Mouse (Mus musculus) hindbrain, embryonic 10.5 days (tissue): ENCODE measurements at regions not wholly inside any gene's neighbourhood (a gene's known extent, or its start where the extent isn't known, plus 50 kb on each side); places are given as distances from the start of the nearest gene placed in this dataset.

ENCODE experiments used
- DNase-seq: peaks from one replicate; pipeline ENCODE4 v3.0.0-alpha.2; 2017; ENCODE audit warnings: low spot score
- H3K27ac ChIP-seq: fragments of 300-500 bp; sonication (generic); 2 replicates; pipeline ENCODE4 v1.5.1; 2016; ENCODE audit warnings: mild to moderate bottlenecking, moderate library complexity
- H3K27me3 ChIP-seq: fragments of 300-500 bp; sonication (generic); 2 replicates; pipeline ENCODE4 v1.6.1; 2016; ENCODE audit warnings: mild to moderate bottlenecking; ENCODE audit not compliant: poor library complexity, insufficient read depth, severe bottlenecking
- H3K36me3 ChIP-seq: fragments of 300-500 bp; sonication (generic); 2 replicates; pipeline ENCODE4 v1.6.1; 2016; ENCODE audit warnings: mild to moderate bottlenecking, moderate library complexity
- H3K4me1 ChIP-seq: fragments of 300-500 bp; sonication (generic); replicated peaks from 2 replicates; pipeline ENCODE4 v1.6.1; 2016; ENCODE audit warnings: mild to moderate bottlenecking
- H3K4me3 ChIP-seq: fragments of 300-500 bp; sonication (generic); 2 replicates; pipeline ENCODE4 v1.5.1; 2016; ENCODE audit warnings: mild to moderate bottlenecking, moderate library complexity
- H3K9me3 ChIP-seq: fragments of 300-500 bp; sonication (generic); 2 replicates; pipeline ENCODE4 v1.6.1; 2016; ENCODE audit warnings: mild to moderate bottlenecking, moderate library complexity
- WGBS: fragments of 180-500 bp; shearing (Covaris S2); methylation state at CpG from one replicate; pipeline ENCODE4 v1.1.7; 2016; 5-methylcytosine and 5-hydroxymethylcytosine counted together

GRCm38 (mm10) chr14:68218471-68218870 lies 1075.6 kb downstream of the Synb start:
- WGBS = 78% methylated on average over 4 of the region's 4 CpGs

GRCm38 (mm10) chr14:68217986-68218385 lies 1076.1 kb downstream of the Synb start:
- Histone ChIP-seq H3K27me3 (no peaks in the 10 kb centered on the region), H3K27ac (no peak overlapping the region), H3K9me3 (no peaks in the 10 kb centered on the region), H3K4me3 (no peak overlapping the region), H3K4me1 (0 out of 2 replicates have a peak, but pooled peaks cover 10% of the 10 kb centered on the region), H3K36me3 (no peaks in the 10 kb centered on the region)
- no peak for DNase-seq
- WGBS = 83% methylated on average over 6 of the region's 6 CpGs

More at GRCm38 (mm10) chr14:68218471-68218870, 1075.6 kb downstream of the Synb start:
- no peak for DNase-seq
- no peaks in the 10 kb centered on the region for H3K9me3 ChIP-seq
- 0 out of 2 replicates have a peak, but pooled peaks cover 10% of the 10 kb centered on the region for H3K4me1 ChIP-seq
- H3K27ac ChIP-seq = no peak overlapping the region
- no peaks in the 10 kb centered on the region for H3K36me3 ChIP-seq
- H3K4me3 ChIP-seq = no peak overlapping the region
- H3K27me3 ChIP-seq = no peaks in the 10 kb centered on the region

GRCm38 (mm10) chr14:68213879-68214278 lies 1080.2 kb downstream of the Synb start:
- no peaks in the 10 kb centered on the region for H3K9me3 ChIP-seq
- no peak overlapping the region for H3K27ac ChIP-seq
- no peaks in the 10 kb centered on the region for H3K27me3 ChIP-seq
- WGBS = 91% methylated on average over 5 of the region's 5 CpGs
- DNase-seq = no peak
- no peaks in the 10 kb centered on the region for H3K36me3 ChIP-seq
- 0 out of 2 replicates have a peak, but pooled peaks cover 14% of the 10 kb centered on the region for H3K4me1 ChIP-seq
- H3K4me3 ChIP-seq = no peak overlapping the region

GRCm38 (mm10) chr14:68198802-68199201 lies 1095.3 kb downstream of the Synb start:
- 6% methylated on average over 8 of the region's 8 CpGs for WGBS
- Histone ChIP-seq H3K27me3 (no peaks in the 10 kb centered on the region), H3K4me1 (peaks cover 30% of the 10 kb centered on the region), H3K9me3 (no peaks in the 10 kb centered on the region), H3K36me3 (no peaks in the 10 kb centered on the region), H3K27ac (peak overlapping the region; percentile 53), H3K4me3 (peak overlapping the region; percentile 32)
- DNase-seq = peak; percentile 20

- peak; percentile 61 for DNase-seq
- Histone ChIP-seq H3K27ac (peak overlapping the region; percentile 78), H3K36me3 (no peaks in the 10 kb centered on the region), H3K4me3 (peak overlapping the region; percentile 21; the same call in 1 of the 2 replicates), H3K27me3 (no peaks in the 10 kb centered on the region), H3K4me1 (peaks cover 37% of the 10 kb centered on the region), H3K9me3 (no peaks in the 10 kb centered on the region)
- 11% methylated on average over 13 of the region's 13 CpGs for WGBS
Measured at GRCm38 (mm10) chr14:68197470-68197800, 1096.7 kb downstream of the Synb start.

- DNase-seq = peak; percentile 47
- Histone ChIP-seq H3K27me3 (no peaks in the 10 kb centered on the region), H3K36me3 (no peaks in the 10 kb centered on the region), H3K4me1 (peaks cover 37% of the 10 kb centered on the region), H3K9me3 (no peaks in the 10 kb centered on the region), H3K27ac (peak overlapping the region; percentile 78), H3K4me3 (peak overlapping the region; percentile 21; the same call in 1 of the 2 replicates)
- WGBS = 42% methylated on average over 9 of the region's 9 CpGs
Measured at GRCm38 (mm10) chr14:68196762-68197469, 1097.2 kb downstream of the Synb start.

GRCm38 (mm10) chr14:68196201-68196600 lies 1097.9 kb downstream of the Synb start:
- H3K27ac ChIP-seq = no peak overlapping the region
- no peaks in the 10 kb centered on the region for H3K27me3 ChIP-seq
- H3K36me3 ChIP-seq = no peaks in the 10 kb centered on the region
- H3K4me3 ChIP-seq = no peak overlapping the region
- peaks cover 37% of the 10 kb centered on the region for H3K4me1 ChIP-seq
- no peak for DNase-seq
- 83% methylated on average over 9 of the region's 9 CpGs for WGBS
- H3K9me3 ChIP-seq = no peaks in the 10 kb centered on the region

DNA sequence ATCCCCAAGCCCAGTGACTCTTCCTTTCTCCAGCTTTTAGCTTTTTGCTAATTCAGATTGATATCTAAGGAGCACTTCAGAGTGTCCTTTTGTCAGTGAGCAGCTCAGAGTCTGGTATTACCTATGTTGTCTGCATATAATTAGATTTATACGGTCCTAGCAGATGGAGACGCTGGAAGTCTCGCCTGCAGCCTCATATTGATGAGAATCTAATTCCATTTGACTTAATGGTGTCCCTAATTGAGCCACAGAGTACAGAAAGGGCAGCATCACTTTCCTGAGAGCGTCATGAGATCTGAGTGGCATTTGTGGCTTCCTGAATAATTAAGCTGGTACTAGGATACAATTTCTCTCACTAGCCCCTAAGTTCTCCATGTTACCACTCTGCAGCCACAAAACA lies 1104.2 kb downstream of the Synb start:
- Histone ChIP-seq H3K4me1 (peaks cover 12% of the 10 kb centered on the region), H3K27ac (no peak overlapping the region), H3K9me3 (no peaks in the 10 kb centered on the region), H3K27me3 (no peaks in the 10 kb centered on the region), H3K36me3 (no peaks in the 10 kb centered on the region), H3K4me3 (no peak overlapping the region)
- no peak for DNase-seq
- 69% methylated on average over 4 of the region's 4 CpGs for WGBS

GRCm38 (mm10) chr14:68188325-68188724 lies 1105.8 kb downstream of the Synb start:
- Histone ChIP-seq H3K4me3 (no peak overlapping the region), H3K9me3 (no peaks in the 10 kb centered on the region), H3K27me3 (no peaks in the 10 kb centered on the region), H3K36me3 (no peaks in the 10 kb centered on the region), H3K27ac (no peak overlapping the region), H3K4me1 (peaks cover 11% of the 10 kb centered on the region)
- 69% methylated on average over 5 of the region's 5 CpGs for WGBS
- DNase-seq = no peak

DNA sequence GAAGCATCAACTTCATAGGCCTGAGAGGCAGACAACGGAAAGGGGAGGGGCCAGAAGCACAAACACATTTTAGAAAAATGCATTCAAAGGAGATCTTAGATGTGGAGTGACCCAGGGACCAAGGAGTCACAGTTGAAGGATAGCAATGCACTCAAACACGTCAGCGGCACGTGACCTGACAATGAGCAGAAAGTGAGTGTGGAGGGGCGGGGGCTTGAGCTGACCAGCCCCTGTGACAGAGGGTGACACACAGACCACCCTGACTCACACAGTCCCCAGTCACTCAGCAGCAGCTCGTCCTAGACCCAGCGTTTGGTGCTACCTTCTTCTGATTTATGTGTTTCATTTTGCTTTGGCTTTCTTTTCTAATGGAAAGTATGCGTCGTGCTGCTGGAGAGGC lies 1111.5 kb downstream of the Synb start:
- 58% methylated on average over 9 of the region's 9 CpGs for WGBS
- Histone ChIP-seq H3K4me1 (peaks cover 6% of the 10 kb centered on the region; the same call in 1 of the 2 replicates), H3K9me3 (no peaks in the 10 kb centered on the region), H3K36me3 (no peaks in the 10 kb centered on the region), H3K27ac (no peak overlapping the region), H3K27me3 (no peaks in the 10 kb centered on the region), H3K4me3 (no peak overlapping the region)
- no peak for DNase-seq

- no peak for DNase-seq
- H3K4me3 ChIP-seq = no peak overlapping the region
- no peaks in the 10 kb centered on the region for H3K9me3 ChIP-seq
- 86% methylated on average over 6 of the region's 6 CpGs for WGBS
- peaks cover 6% of the 10 kb centered on the region; the same call in 1 of the 2 replicates for H3K4me1 ChIP-seq
- no peaks in the 10 kb centered on the region for H3K36me3 ChIP-seq
- no peak overlapping the region for H3K27ac ChIP-seq
- no peaks in the 10 kb centered on the region for H3K27me3 ChIP-seq
Measured at GRCm38 (mm10) chr14:68181168-68181567, 1112.9 kb downstream of the Synb start.
